Mouse (Mus musculus): Measurements from ENCODE around the gene Ppp2r5b. TPM values are rescaled to one million over a fixed set of nuclear protein-coding genes. Genes with fewer than 3 reads are reported as not detected.
A peak's percentile ranks its signal among the peaks of the same experiment; 100 is the strongest.

Gene Ppp2r5b
- polyA plus RNA-seq, 1 experiment: 25.3 TPM

GRCm38 (mm10) chr19:6265727-6266182 is 30.1 kb upstream of the Ppp2r5b start:
- Histone ChIP-seq H3K4me3 (ENCODE audit: insufficient read depth, poor library complexity, severe bottlenecking) (no peak overlapping the region), H3K79me2 (ENCODE audit: control insufficient read depth, insufficient read depth) (no peaks in the 10 kb centered on the region), H3K79me3 (ENCODE audit: low read depth) (no peaks in the 10 kb centered on the region), H3K27me3 (ENCODE audit: control insufficient read depth, insufficient read depth, insufficient read length) (no peaks in the 10 kb centered on the region), H3ac (ENCODE audit: control insufficient read depth, insufficient read length, low read depth) (no peak overlapping the region), H3K36me3 (ENCODE audit: control insufficient read depth, insufficient read depth) (peaks cover 10% of the 10 kb centered on the region)
- no peak for TF ChIP-seq MYOD1 (IDR thresholded peaks at IDR 0.05; ENCODE audit: control insufficient read depth, insufficient read length, low read depth)
- TF ChIP-seq USF1 (IDR thresholded peaks at IDR 0.05; ENCODE audit: low read depth): no peak
- TF ChIP-seq MAX (IDR thresholded peaks at IDR 0.05): no peak

- H3K36me3 ChIP-seq (ENCODE audit: control insufficient read depth, insufficient read depth): peaks cover 11% of the 10 kb centered on the region
- H3K4me3 ChIP-seq (ENCODE audit: insufficient read depth, poor library complexity, severe bottlenecking): no peak overlapping the region
- TF ChIP-seq USF1 (IDR thresholded peaks at IDR 0.05; ENCODE audit: low read depth) (no peak), MYOD1 (IDR thresholded peaks at IDR 0.05; ENCODE audit: control insufficient read depth, insufficient read length, low read depth) (no peak), CEBPB (IDR thresholded peaks at IDR 0.05; ENCODE audit: low read depth) (no peak)
- no peaks in the 10 kb centered on the region for H3K79me2 ChIP-seq (ENCODE audit: control insufficient read depth, insufficient read depth)
- no peaks in the 10 kb centered on the region for H3K79me3 ChIP-seq (ENCODE audit: low read depth)
- no peaks in the 10 kb centered on the region for H3K27me3 ChIP-seq (ENCODE audit: control insufficient read depth, insufficient read depth, insufficient read length)
- H3ac ChIP-seq (ENCODE audit: control insufficient read depth, insufficient read length, low read depth): no peak overlapping the region
These were observed 29.3 kb upstream of the Ppp2r5b start for GRCm38 (mm10) chr19:6264945-6265344.

GRCm38 (mm10) chr19:6264200-6264599 is 28.5 kb upstream of the Ppp2r5b start:
- no peak overlapping the region for H3ac ChIP-seq (ENCODE audit: control insufficient read depth, insufficient read length, low read depth)
- TF ChIP-seq MYOG (IDR thresholded peaks at IDR 0.05; ENCODE audit: control insufficient read depth, extremely low read depth, insufficient read length) (no peak), USF1 (IDR thresholded peaks at IDR 0.05; ENCODE audit: low read depth) (no peak), MAX (IDR thresholded peaks at IDR 0.05) (no peak), CEBPB (IDR thresholded peaks at IDR 0.05; ENCODE audit: low read depth) (no peak), CTCF (IDR thresholded peaks at IDR 0.05; ENCODE audit: control insufficient read depth, insufficient read depth, insufficient read length) (no peak), FOSL1 (IDR thresholded peaks at IDR 0.05; ENCODE audit: insufficient read depth, low read length, poor library complexity, severe bottlenecking) (no peak), MYOD1 (IDR thresholded peaks at IDR 0.05; ENCODE audit: control insufficient read depth, insufficient read length, low read depth) (no peak)
- H3K79me3 ChIP-seq (ENCODE audit: low read depth): no peaks in the 10 kb centered on the region
- no peak overlapping the region for H3K4me3 ChIP-seq (ENCODE audit: insufficient read depth, poor library complexity, severe bottlenecking)
- peaks cover 11% of the 10 kb centered on the region for H3K36me3 ChIP-seq (ENCODE audit: control insufficient read depth, insufficient read depth)
- no peaks in the 10 kb centered on the region for H3K79me2 ChIP-seq (ENCODE audit: control insufficient read depth, insufficient read depth)
- no peaks in the 10 kb centered on the region for H3K27me3 ChIP-seq (ENCODE audit: control insufficient read depth, insufficient read depth, insufficient read length)

- Histone ChIP-seq H3ac (ENCODE audit: control insufficient read depth, insufficient read length, low read depth) (no peak overlapping the region), H3K36me3 (ENCODE audit: control insufficient read depth, insufficient read depth) (peaks cover 15% of the 10 kb centered on the region), H3K79me2 (ENCODE audit: control insufficient read depth, insufficient read depth) (no peaks in the 10 kb centered on the region), H3K4me3 (ENCODE audit: insufficient read depth, poor library complexity, severe bottlenecking) (no peak overlapping the region), H3K27me3 (ENCODE audit: control insufficient read depth, insufficient read depth, insufficient read length) (no peaks in the 10 kb centered on the region), H3K79me3 (ENCODE audit: low read depth) (no peaks in the 10 kb centered on the region)
- no peak for TF ChIP-seq FOSL1 (IDR thresholded peaks at IDR 0.05; ENCODE audit: insufficient read depth, low read length, poor library complexity, severe bottlenecking)
- no peak for TF ChIP-seq MAX (IDR thresholded peaks at IDR 0.05)
- no peak for TF ChIP-seq CEBPB (IDR thresholded peaks at IDR 0.05; ENCODE audit: low read depth)
- TF ChIP-seq MYOG (IDR thresholded peaks at IDR 0.05; ENCODE audit: control insufficient read depth, extremely low read depth, insufficient read length): no peak
- TF ChIP-seq USF1 (IDR thresholded peaks at IDR 0.05; ENCODE audit: low read depth): no peak
- TF ChIP-seq MYOD1 (IDR thresholded peaks at IDR 0.05; ENCODE audit: control insufficient read depth, insufficient read length, low read depth): no peak
- TF ChIP-seq CTCF (IDR thresholded peaks at IDR 0.05; ENCODE audit: control insufficient read depth, insufficient read depth, insufficient read length): no peak
These were observed 27.3 kb upstream of the Ppp2r5b start for GRCm38 (mm10) chr19:6262839-6263433.

GRCm38 (mm10) chr19:6262222-6262621 is 26.6 kb upstream of the Ppp2r5b start:
- Histone ChIP-seq H3K4me3 (ENCODE audit: insufficient read depth, poor library complexity, severe bottlenecking) (no peak overlapping the region), H3K79me3 (ENCODE audit: low read depth) (no peaks in the 10 kb centered on the region), H3ac (ENCODE audit: control insufficient read depth, insufficient read length, low read depth) (no peak overlapping the region), H3K27me3 (ENCODE audit: control insufficient read depth, insufficient read depth, insufficient read length) (no peaks in the 10 kb centered on the region), H3K36me3 (ENCODE audit: control insufficient read depth, insufficient read depth) (peaks cover 16% of the 10 kb centered on the region), H3K79me2 (ENCODE audit: control insufficient read depth, insufficient read depth) (no peaks in the 10 kb centered on the region)
- no peak for TF ChIP-seq USF1 (IDR thresholded peaks at IDR 0.05; ENCODE audit: low read depth)
- TF ChIP-seq MYOG (IDR thresholded peaks at IDR 0.05; ENCODE audit: control insufficient read depth, extremely low read depth, insufficient read length): no peak
- TF ChIP-seq MAX (IDR thresholded peaks at IDR 0.05): no peak
- TF ChIP-seq FOSL1 (IDR thresholded peaks at IDR 0.05; ENCODE audit: insufficient read depth, low read length, poor library complexity, severe bottlenecking): no peak
- peak; percentile 95 for TF ChIP-seq CTCF (IDR thresholded peaks at IDR 0.05; ENCODE audit: control insufficient read depth, insufficient read depth, insufficient read length)

- TF ChIP-seq MYOG (IDR thresholded peaks at IDR 0.05; ENCODE audit: control insufficient read depth, extremely low read depth, insufficient read length) (no peak), CEBPB (IDR thresholded peaks at IDR 0.05; ENCODE audit: low read depth) (no peak), FOSL1 (IDR thresholded peaks at IDR 0.05; ENCODE audit: insufficient read depth, low read length, poor library complexity, severe bottlenecking) (no peak), CTCF (IDR thresholded peaks at IDR 0.05; ENCODE audit: control insufficient read depth, insufficient read depth, insufficient read length) (no peak), MAX (IDR thresholded peaks at IDR 0.05) (no peak), USF1 (IDR thresholded peaks at IDR 0.05; ENCODE audit: low read depth) (no peak), MYOD1 (IDR thresholded peaks at IDR 0.05; ENCODE audit: control insufficient read depth, insufficient read length, low read depth) (no peak)
- Histone ChIP-seq H3K79me3 (ENCODE audit: low read depth) (no peaks in the 10 kb centered on the region), H3K36me3 (ENCODE audit: control insufficient read depth, insufficient read depth) (peaks cover 20% of the 10 kb centered on the region)
These were observed 25.7 kb upstream of the Ppp2r5b start for GRCm38 (mm10) chr19:6261379-6261778.

More at GRCm38 (mm10) chr19:6261379-6261778, 25.7 kb upstream of the Ppp2r5b start:
- Histone ChIP-seq H3ac (ENCODE audit: control insufficient read depth, insufficient read length, low read depth) (no peak overlapping the region), H3K4me3 (ENCODE audit: insufficient read depth, poor library complexity, severe bottlenecking) (no peak overlapping the region), H3K79me2 (ENCODE audit: control insufficient read depth, insufficient read depth) (no peaks in the 10 kb centered on the region), H3K27me3 (ENCODE audit: control insufficient read depth, insufficient read depth, insufficient read length) (no peaks in the 10 kb centered on the region)

All from C2C12 (cell line).